Mouse (Mus musculus): ENCODE results near the gene Serpina1b. TPM values are rescaled to one million over a fixed set of nuclear protein-coding genes. Genes with fewer than 3 reads are reported as not detected.
"Not testable (repeated sequence)": the region's sequence is repeated elsewhere in the genome, so short reads cannot be mapped to it uniquely, and the experiment has no call there.

Serpina1b gene
- polyA plus RNA-seq, 1 experiment from 2014 or later = 358 TPM

DNA sequence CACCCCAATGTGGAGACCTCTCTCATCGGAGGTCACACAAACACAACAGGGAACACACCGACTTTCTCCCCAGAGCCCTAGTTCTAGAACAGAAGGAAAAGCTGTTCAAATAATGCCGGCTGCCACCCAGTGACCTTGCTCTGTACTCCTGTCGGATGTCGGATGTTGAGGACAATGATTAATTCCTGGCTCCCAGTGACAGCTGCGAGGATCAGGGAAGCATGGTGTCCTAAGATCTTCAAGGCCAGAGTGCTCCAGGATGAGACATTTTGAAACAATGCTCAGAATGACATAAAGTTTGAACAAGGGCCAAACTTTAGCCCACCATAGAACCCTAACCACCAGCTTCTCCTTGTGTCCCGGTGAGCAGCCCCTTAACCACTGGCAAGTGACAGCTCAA lies 143.2 kb downstream of the Serpina1b start:
- peaks cover 8% of the 10 kb centered on the region for H3K9me3 ChIP-seq (replicated peaks)
- no peak for ATAC-seq
- H3K4me1 ChIP-seq = peaks cover 4% of the 10 kb centered on the region; the same call in 1 of the 2 replicates
- 61% methylated on average over 7 of the region's 7 CpGs for WGBS (ENCODE audit: insufficient replicate concordance)
- no peaks in the 10 kb centered on the region for H3K27me3 ChIP-seq (replicated peaks)
- no peaks in the 10 kb centered on the region for H3K36me3 ChIP-seq
- no peak overlapping the region for H3K4me3 ChIP-seq
- H3K27ac ChIP-seq = no peak overlapping the region
- H3K9ac ChIP-seq = no peak overlapping the region
- no peak overlapping the region for H3K4me2 ChIP-seq

DNA sequence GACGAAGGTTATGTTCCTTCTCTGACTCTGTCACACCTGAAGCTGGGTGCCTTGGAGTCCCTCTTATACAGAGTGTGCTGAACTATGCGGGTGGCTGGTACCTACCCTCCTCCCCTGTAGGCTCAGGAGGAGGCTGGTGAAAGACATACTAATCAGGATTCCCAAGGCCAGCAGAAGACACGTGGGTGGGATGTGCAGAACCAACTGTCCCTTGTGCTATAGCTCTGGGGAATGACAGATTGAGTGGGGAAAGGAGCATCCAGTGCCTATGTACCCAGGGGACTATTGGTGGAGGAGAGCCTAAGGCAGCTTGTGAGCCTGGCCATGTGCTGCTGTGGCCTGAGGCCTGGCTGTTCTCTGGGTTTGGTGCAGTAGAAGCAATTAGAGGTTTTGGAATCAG lies 144.1 kb downstream of the Serpina1b start:
- Histone ChIP-seq H3K36me3 (no peaks in the 10 kb centered on the region), H3K9me3 (replicated peaks) (peaks cover 6% of the 10 kb centered on the region), H3K27ac (peak overlapping the region; percentile 37; the same call in 1 of the 2 replicates), H3K27me3 (replicated peaks) (no peaks in the 10 kb centered on the region), H3K4me1 (peaks cover 4% of the 10 kb centered on the region; the same call in 1 of the 2 replicates), H3K4me2 (no peak overlapping the region), H3K4me3 (no peak overlapping the region), H3K9ac (no peak overlapping the region)
- 0 out of 2 replicates have a peak, but pooled peaks have one; percentile 4 for ATAC-seq
- WGBS (ENCODE audit: insufficient replicate concordance) = 47% methylated on average over 3 of the region's 3 CpGs

DNA sequence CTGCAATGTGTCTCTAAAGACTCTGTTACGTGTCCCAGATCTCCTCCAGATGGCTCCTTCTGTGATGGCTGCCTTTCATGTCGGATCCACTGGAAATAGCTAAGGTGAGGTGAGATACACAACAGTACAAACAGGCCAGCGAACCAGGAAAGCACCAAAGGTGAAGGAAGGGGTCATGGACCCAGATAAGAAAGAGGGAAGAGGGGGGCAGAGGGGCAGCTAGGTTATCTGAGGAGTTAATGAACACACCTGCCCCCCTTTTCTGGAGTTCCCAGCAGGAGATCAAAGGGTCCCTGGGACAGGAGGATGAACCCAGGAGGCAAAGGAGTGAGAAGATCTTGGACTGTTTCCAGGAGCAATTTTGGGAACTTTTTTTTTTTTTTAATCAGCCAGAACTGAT lies 144.8 kb downstream of the Serpina1b start:
- no peaks in the 10 kb centered on the region; the same call in 1 of the 2 replicates for H3K9me3 ChIP-seq (replicated peaks)
- peaks cover 4% of the 10 kb centered on the region; the same call in 1 of the 2 replicates for H3K4me1 ChIP-seq
- no peaks in the 10 kb centered on the region for H3K36me3 ChIP-seq
- no peak overlapping the region for H3K4me2 ChIP-seq
- H3K4me3 ChIP-seq = no peak overlapping the region
- H3K27ac ChIP-seq = no peak overlapping the region
- 30% methylated on average over 3 of the region's 3 CpGs for WGBS (ENCODE audit: insufficient replicate concordance)
- no peak overlapping the region for H3K9ac ChIP-seq
- peak; percentile 55 for ATAC-seq
- H3K27me3 ChIP-seq (replicated peaks) = no peaks in the 10 kb centered on the region

DNA sequence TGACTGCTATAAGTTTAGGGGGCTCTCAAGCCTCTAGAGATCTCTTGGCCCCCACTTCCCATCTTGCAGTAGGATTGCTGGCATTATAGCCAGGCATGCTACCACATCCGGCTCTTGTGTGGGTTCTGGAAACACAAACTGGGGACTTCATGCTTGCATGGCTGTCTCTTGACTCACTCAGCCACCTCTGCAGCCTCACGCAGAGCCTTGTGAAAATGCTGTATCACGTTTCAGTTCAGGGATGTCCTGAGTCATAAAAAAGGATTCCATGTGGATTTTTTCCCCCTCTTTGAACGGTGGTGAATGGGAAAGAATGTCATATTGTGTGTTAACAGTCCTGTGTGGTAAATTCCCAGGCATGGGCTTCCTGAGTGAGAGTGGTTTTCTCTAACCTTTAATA lies 146.4 kb downstream of the Serpina1b start:
- Histone ChIP-seq H3K27ac (no peak overlapping the region), H3K4me2 (no peak overlapping the region), H3K9ac (no peak overlapping the region), H3K36me3 (no peaks in the 10 kb centered on the region), H3K4me1 (peaks cover 4% of the 10 kb centered on the region; the same call in 1 of the 2 replicates), H3K4me3 (no peak overlapping the region), H3K27me3 (replicated peaks) (no peaks in the 10 kb centered on the region), H3K9me3 (replicated peaks) (no peaks in the 10 kb centered on the region)
- no peak for ATAC-seq
- WGBS (ENCODE audit: insufficient replicate concordance) = 44% methylated on average over 4 of the region's 4 CpGs

DNA sequence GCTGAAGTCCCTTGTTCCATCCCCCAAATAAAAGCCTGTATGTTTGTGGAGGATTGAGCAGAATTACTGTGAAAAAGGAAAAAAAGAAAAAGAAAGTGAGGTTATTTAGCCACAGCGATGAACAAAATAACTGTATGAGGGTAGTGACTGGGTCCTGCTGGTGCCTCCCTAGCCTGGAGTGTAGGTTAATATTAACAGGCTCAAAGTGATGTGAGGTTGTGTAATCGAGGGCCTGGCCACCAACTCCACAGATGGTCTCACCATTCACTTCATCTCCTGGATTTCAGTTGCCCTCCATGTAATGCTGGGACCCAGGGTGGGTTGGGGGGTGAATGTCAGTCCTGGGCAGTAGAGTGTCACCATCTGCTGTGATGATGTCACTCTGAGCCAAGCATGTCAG lies 148.4 kb downstream of the Serpina1b start:
- no peak overlapping the region for H3K9ac ChIP-seq
- peak overlapping the region; percentile 47 for H3K27ac ChIP-seq
- H3K4me3 ChIP-seq = no peak overlapping the region
- no peaks in the 10 kb centered on the region for H3K36me3 ChIP-seq
- no peaks in the 10 kb centered on the region for H3K4me1 ChIP-seq
- peak; percentile 28 for ATAC-seq
- H3K27me3 ChIP-seq (replicated peaks) = no peaks in the 10 kb centered on the region
- WGBS (ENCODE audit: insufficient replicate concordance) = 43% methylated on average over 2 of the region's 2 CpGs
- no peak overlapping the region for H3K4me2 ChIP-seq
- no peaks in the 10 kb centered on the region for H3K9me3 ChIP-seq (replicated peaks)

DNA sequence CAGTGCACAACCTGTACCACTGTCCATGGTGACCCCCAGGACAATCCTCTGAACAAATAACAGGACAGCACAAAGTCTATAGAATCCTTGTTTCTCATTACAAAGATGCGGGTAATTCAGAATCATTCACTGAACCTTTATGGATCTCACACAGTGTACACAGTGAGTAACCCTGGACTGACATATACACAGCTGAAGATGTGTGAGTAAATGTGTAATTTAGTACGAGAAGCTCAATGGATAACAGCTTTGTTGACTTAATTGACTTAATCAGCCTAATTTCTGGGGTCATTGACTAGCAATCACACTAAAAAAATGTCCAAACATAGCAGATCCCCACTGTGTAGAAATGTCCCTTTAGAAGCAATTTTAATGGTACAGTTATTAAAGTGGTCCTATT lies 149.0 kb downstream of the Serpina1b start:
- no peaks in the 10 kb centered on the region for H3K4me1 ChIP-seq
- H3K9me3 ChIP-seq (replicated peaks) = no peaks in the 10 kb centered on the region
- H3K4me2 ChIP-seq = no peak overlapping the region
- peak overlapping the region; percentile 47 for H3K27ac ChIP-seq
- H3K27me3 ChIP-seq (replicated peaks) = no peaks in the 10 kb centered on the region
- no peak for ATAC-seq
- H3K9ac ChIP-seq = no peak overlapping the region
- no peaks in the 10 kb centered on the region for H3K36me3 ChIP-seq
- H3K4me3 ChIP-seq = no peak overlapping the region
- WGBS (ENCODE audit: insufficient replicate concordance) = 56% methylated on average over 2 of the region's 2 CpGs

DNA sequence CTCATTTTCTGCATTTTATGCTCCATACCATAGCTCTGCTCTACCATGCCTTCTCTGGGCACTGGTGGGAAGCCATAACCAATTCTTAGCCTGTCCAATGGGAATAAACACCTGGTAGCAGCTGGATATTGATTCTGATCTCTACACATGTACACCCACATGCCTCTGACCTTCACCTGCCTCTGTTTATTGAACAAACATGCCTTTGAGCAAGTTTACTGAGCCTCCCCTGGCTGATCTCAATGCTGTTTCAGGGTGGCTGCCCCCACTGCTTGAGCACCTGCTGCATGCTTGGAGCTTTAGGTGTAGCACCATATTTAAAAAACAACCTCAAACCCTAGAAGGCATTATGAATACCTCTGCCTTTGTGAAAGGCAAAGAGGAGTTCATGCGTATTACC lies 150.3 kb downstream of the Serpina1b start:
- H3K9me3 ChIP-seq (replicated peaks); ATAC-seq; H3K27ac ChIP-seq; H3K4me1 ChIP-seq; H3K36me3 ChIP-seq; H3K27me3 ChIP-seq (replicated peaks); H3K4me3 ChIP-seq; H3K9ac ChIP-seq; H3K4me2 ChIP-seq: not testable (repeated sequence)
- 81% methylated on average over 1 of the region's 1 CpGs for WGBS (ENCODE audit: insufficient replicate concordance)

Other genes starting within 250 kb of the Serpina1b start
- 24.0 and 26.4 TPM in 2 replicates for gene Serpina10, start 198.9 kb downstream of the Serpina1b start, polyA plus RNA-seq (2016; fragmentation: Nextera tagmentation; extraction: Ambion mirVana)
- gene Serpina6, start 173.2 kb downstream of the Serpina1b start, polyA plus RNA-seq (2016; fragmentation: Nextera tagmentation; extraction: Ambion mirVana) = 1,015 and 1,058 TPM in 2 replicates
- gene Serpina16, start 154.2 kb downstream of the Serpina1b start, polyA plus RNA-seq (2016; fragmentation: Nextera tagmentation; extraction: Ambion mirVana) = not detected in 2 replicates
- 0.13 and 0.21 TPM in 2 replicates for gene Serpina1f, start 134.8 kb downstream of the Serpina1b start, polyA plus RNA-seq (2016; fragmentation: Nextera tagmentation; extraction: Ambion mirVana)
- gene Serpina1d, start 56.8 kb downstream of the Serpina1b start, polyA plus RNA-seq (2016; fragmentation: Nextera tagmentation; extraction: Ambion mirVana) = 63.1 and 65.7 TPM in 2 replicates
- gene Serpina1a, start 33.2 kb upstream of the Serpina1b start, polyA plus RNA-seq (2016; fragmentation: Nextera tagmentation; extraction: Ambion mirVana) = 222 and 223 TPM in 2 replicates
- gene Serpina1c, start 74.5 kb upstream of the Serpina1b start, polyA plus RNA-seq (2016; fragmentation: Nextera tagmentation; extraction: Ambion mirVana) = 33.5 and 36.9 TPM in 2 replicates
- gene Serpina1e, start 128.6 kb upstream of the Serpina1b start, polyA plus RNA-seq (2016; fragmentation: Nextera tagmentation; extraction: Ambion mirVana) = 39.1 and 44.7 TPM in 2 replicates
- gene Serpina11, start 159.6 kb upstream of the Serpina1b start, polyA plus RNA-seq (2016; fragmentation: Nextera tagmentation; extraction: Ambion mirVana) = 2.9 and 3.2 TPM in 2 replicates
- not detected in 2 replicates for gene Serpina9, start 183.4 kb upstream of the Serpina1b start, polyA plus RNA-seq (2016; fragmentation: Nextera tagmentation; extraction: Ambion mirVana)
- gene Serpina12, start 214.1 kb upstream of the Serpina1b start, polyA plus RNA-seq (2016; fragmentation: Nextera tagmentation; extraction: Ambion mirVana) = not detected in 2 replicates